Mouse (Mus musculus): ENCODE results near the gene Hsd17b7.
A peak's percentile ranks its signal among the peaks of the same experiment; 100 is the strongest.

Gene Hsd17b7

GRCm38 (mm10) chr1:169939345-169939744, 29.7 kb downstream of the Hsd17b7 start:
- no peak for DNase-seq (ENCODE audit: low read depth, low spot score)

- peak; percentile 42 for DNase-seq (ENCODE audit: low read depth, low spot score)
Observed at GRCm38 (mm10) chr1:169934005-169934725, 34.9 kb downstream of the Hsd17b7 start.

DNA sequence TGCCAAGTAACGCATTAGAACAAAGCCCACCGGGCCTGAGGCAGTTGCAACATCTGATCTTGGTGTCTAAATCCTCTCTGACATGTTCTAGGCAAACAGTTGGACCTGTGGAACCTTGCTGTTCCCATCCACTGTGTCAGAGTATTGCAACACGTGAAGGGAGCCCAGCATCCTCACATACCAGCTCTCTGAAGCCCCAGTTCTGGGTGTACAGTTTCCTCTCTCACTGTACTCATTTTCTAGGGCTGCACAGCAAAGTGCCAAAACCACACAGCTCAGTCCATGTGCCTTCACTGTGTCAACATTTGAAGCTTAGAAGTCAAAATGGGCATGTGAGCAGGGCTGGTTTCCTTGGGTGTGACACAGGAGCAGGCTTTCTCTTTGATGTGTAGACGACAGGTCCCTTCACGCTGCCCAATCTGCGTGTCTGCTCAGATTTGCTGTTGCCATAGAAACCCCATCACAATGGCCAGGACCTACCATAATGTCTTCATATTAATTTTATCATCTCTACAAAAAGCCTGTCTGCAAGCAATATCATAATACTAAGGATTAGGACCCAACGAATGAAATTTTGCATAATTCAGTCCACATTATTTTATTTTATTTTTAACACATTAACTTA, 36.8 kb downstream of the Hsd17b7 start:
- DNase-seq (ENCODE audit: low read depth, low spot score): no peak

DNA sequence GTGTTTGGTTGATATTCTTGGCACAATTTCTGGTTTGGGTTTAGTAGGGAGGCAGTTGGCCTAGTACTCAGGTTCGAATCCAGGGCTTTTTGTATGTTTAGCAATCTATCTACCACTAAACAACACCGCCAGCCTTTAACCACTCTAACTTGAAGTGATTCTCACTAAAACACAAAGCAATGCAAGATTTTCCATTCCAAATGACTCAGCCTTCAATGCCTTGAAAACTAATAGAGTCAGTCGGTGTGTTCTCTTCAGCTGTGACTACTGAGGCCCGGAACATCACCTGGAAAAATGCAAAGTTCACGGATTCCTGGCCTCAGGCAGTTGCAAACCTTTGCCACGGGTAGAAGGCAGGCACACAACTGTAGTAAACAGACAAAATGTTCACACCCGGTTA, 37.3 kb downstream of the Hsd17b7 start:
- DNase-seq (ENCODE audit: low read depth, low spot score): no peak

- DNase-seq (ENCODE audit: low read depth, low spot score): no peak
Observed at GRCm38 (mm10) chr1:169928454-169928971, 40.5 kb downstream of the Hsd17b7 start, which contains the start of gene Ccdc190. Gene Ccdc190, plus strand, starts transcription at chr1:169928648.

DNA sequence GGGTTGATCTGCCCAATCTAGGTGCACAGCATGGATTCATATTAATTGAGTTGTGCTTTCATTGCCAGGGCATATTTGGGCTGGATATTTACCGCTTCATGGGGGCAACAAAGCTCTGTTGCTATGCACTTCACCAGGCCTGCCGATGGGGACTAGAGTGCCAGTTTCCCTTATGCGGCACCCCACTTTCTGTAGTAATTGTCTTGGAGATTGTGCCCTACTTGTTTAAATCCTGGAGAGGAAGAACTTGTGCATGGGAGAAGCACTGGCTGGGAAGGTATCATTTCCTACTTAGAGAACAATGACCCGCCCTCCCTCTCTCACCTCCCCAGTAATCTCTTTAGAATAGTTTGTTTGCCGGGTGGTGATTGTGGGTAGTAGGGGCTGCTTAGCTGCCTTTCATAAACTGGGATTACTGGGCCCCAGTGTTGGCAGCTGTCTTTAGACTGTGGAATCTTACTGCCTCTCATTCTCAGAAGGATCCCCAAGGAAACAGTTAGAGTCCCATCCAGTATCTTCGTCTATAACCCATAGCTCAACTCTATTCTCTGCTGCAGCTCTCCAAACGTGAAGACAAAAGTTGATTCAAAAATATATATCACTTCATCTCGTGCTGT, 41.2 kb downstream of the Hsd17b7 start:
- DNase-seq (ENCODE audit: low read depth, low spot score): no peak

DNA sequence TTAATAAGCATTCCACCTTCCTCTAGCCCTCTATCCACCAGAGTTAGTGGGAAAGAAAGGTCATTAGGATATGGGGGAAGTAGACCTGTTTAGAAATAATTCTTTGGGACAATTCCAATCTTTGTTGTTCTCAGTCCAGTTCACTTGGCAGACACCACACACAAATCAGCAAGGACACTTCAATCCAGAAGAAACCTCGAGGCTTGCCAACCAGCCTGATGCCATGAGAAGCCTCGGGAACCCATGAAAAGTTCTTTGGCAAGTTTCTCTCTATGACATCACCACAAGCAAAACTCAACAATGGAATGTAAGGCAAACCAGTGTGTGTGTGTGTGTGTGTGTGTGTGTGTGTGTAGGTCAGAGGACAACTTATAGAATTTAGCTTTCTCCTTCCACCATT, 44.5 kb downstream of the Hsd17b7 start:
- DNase-seq (ENCODE audit: low read depth, low spot score): no peak

DNA sequence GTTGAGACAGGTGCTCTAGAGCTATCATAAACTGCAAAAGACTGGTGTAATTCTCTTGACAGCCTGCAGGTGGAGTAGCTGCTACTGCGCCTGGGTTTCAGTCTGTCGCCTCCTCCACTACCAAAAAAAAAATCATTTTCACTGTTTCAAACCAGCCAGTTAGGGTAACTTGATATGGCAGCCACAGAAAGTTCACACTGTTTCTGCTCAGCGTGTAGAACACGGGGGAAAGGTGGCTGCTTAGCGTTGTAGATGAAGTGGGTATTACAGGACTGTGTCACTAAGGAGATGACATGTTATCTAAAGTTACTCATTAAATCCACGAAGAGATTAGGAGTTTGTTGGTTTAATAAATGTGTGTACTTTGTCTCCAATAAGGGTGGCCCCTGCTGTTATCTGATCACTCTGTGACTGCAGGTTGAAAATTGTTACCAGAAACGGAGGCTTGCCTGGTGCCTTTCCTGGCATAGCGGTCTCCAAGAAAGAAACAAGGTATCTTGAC, 47.3 kb downstream of the Hsd17b7 start:
- DNase-seq (ENCODE audit: low read depth, low spot score): peak; percentile 26

DNA sequence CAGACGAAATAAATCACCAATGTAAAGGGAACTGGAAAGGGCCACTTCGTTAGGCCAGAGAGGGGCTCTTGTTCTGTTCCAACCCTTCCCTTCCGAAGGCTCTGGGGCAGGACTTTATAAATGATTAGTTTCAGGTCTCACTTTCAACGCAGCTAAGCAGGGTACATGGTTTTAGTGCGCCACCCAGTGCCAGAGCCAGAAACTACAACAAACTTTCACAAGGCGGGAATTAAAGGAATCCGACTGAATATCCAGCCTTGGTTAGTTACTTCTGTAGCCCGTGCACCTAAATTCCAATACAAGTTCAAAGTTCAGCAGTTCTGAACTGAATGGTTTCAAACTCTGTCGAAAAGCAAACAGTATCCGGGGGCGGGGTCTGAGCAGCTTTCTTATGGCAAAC, 49.8 kb downstream of the Hsd17b7 start:
- DNase-seq (ENCODE audit: low read depth, low spot score): peak; percentile 72

DNA sequence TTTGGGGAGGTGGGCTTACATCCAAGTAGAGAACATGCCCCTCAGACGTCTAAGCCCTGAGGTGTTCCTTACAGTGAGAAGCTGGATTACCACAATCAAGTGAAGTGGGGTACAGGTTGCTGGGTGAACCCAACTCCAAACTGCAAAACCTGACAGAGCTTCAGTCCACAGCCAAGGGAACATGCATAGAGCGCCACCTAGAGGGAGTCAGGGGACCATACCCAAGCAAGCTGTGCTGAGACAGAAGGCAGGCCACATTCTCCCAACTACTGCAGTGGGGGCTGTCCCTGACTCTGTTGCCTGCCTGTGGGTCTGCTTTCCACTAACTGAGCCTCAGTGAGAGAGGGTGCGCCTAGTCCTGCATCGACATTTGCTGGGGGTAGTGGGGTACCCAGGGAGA, 51.0 kb downstream of the Hsd17b7 start:
- DNase-seq (ENCODE audit: low read depth, low spot score): peak; percentile 55

DNA sequence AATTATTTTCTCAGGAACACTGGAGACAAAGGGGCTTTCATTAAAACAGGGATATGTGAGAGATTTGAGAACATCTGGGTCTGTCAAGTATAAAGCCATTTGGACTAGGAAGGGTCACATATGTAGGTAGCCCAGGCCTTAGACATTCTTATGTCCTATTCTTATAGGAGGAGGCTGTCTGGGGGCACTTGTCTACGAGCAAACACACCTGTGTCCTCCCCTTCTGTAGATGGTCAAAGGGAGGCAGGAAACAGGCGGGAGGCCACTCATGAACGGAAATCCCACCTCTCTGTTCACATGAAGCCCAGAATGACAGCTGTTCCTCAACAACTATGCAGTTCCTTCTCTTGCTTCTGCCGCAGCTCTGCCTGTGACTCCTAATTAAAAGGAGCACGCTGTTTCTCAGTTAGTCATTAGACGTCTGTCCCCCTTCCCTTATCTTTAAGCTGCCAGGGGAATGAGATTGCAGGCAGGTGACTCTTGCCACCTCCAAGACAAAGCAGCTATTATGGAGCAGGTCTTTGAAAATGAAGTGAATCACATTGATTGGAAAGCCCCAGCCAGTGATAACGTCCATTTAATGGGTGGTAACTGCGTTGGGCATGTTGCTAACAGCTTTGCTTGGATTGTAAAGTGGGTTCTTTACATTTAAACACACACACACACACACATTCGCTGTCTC, 51.8 kb downstream of the Hsd17b7 start:
- DNase-seq (ENCODE audit: low read depth, low spot score): no peak

- peak; percentile 22 for DNase-seq (ENCODE audit: low read depth, low spot score)
Observed at GRCm38 (mm10) chr1:169916659-169917058, 52.4 kb downstream of the Hsd17b7 start.

GRCm38 (mm10) chr1:169911526-169911925, 57.5 kb downstream of the Hsd17b7 start:
- DNase-seq (ENCODE audit: low read depth, low spot score): no peak

DNA sequence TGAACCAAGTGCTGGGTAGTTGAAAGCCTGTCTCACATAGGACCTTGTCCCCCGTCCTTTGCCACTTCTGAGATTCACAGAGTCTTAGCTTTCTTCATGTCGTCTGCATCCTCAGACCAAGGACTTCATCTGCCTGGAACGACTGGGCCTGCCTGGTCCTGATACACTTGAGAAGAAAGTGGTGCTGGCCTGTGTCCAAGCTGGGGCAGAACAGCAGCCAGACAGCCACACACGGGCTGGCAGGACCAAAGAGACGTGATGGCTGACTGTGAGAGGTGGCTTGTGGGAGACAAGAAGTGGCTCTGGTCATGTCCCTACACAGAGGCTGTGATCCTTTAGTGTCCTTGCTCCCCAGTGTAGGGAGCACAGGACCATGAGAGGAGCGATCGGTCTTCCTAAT, 58.3 kb downstream of the Hsd17b7 start:
- no peak for DNase-seq (ENCODE audit: low read depth, low spot score)

GRCm38 (mm10) chr1:169909659-169910058, 59.4 kb downstream of the Hsd17b7 start:
- DNase-seq (ENCODE audit: low read depth, low spot score): no peak

DNA sequence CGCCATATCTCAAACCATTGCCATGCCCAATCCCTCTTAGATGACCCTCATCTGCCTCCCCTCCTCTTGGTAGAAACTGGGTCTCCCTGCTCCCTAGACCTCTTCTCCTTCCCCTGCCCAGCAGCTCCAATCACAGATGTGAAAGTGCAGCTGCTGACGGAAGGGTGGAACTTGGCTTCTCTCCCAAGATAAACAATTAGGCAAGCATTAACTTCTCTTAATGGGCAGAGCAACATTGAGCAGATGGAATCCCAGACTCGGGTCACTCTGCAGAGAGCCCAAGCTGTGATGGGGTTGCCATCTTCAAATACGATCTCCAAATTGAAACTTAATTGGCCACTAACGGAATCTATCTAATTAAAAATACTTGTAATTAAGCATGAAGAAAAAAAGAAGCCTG, 59.9 kb downstream of the Hsd17b7 start:
- DNase-seq (ENCODE audit: low read depth, low spot score): no peak

GRCm38 (mm10) chr1:169900771-169901336, 68.2 kb downstream of the Hsd17b7 start:
- DNase-seq (ENCODE audit: low read depth, low spot score): no peak
